Mouse (Mus musculus) left cerebral cortex, postnatal 14 days (tissue): ENCODE measurements at regions not wholly inside any gene's neighbourhood (a gene's known extent, or its start where the extent isn't known, plus 50 kb on each side); places are given as distances from the start of the nearest gene placed in this dataset.

Experiments used
- DNase-seq, 2 experiments: peaks; one replicate each; pipeline ENCODE4 v3.0.0; 2021 to 2022; ENCODE audit warnings: low spot score in 2 of 2, mixed read lengths in 1 of 2
- intact Hi-C: fragments of 180-260 bp; cut with DNase I; formaldehyde crosslinking; loops from one replicate; pipeline ENCODE4 v1.15.1; 2025

DNA sequence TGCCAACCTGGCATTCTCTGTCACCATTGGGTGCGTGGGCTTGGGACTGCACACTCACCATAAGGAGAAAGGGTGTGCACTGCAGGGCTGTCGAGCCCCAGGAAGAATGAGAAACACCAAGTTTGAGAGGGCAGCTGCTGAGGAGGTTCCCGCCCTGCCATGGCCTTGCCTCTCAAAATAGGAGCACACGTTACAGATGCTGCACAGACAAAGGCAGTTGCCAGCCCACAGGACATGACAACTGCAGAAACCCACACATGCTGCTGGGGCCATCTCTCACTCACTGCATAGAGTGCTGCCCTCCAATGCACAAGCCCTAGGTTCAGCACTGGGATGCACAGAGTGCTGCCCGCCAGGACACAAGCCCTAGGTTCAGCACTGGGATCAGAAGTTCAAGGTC lies 61.6 kb upstream of the Pias1 start:
- intact Hi-C loops, result no loop called here
- DNase-seq, result no peak

- intact Hi-C loops, result no loop called here
- DNase-seq, result no peak
Measured at GRCm38 (mm10) chr9:63046981-63047380, 59.3 kb upstream of the Pias1 start.

DNA sequence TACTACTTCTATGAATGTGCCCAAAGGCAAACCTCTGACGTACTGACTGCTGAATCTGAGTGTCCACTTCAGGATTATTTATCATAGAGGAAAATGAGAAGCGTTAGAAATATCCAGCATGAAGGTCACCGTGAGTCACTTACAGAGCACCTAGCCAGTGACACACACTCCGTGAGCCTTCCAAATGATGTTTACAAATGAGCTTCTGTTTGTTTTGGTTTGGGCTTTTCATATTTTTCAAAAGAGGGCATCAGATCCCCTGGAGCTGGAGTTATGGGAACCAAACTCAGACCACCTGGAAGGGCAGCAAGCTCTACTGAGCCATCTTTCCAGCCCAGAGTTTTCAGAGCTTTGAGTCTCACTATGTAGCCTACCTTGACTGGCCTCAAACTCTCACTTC lies 57.8 kb upstream of the Pias1 start:
- intact Hi-C loops, result no loop called here
- DNase-seq, result no peak

DNA sequence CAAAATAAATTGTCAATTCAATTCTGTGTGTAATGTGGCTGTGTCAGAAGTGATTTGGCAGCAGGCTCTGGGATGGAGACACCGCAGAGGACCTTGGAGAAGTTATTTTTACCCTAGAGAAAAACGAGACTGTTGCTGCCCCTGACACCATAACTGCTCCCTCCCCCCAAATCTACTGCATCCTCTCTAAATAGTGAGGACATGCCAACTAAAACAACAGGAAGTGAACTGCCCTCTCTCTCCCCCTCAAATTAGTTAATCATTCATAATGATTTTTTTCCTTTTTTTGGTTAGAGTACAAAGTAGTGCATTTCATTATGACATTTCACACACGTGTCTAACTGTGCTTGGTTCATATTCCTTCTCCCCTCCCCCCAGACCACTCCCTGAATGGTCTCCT lies 55.6 kb upstream of the Pias1 start:
- intact Hi-C loops, result no loop called here
- DNase-seq, result no peak

DNA sequence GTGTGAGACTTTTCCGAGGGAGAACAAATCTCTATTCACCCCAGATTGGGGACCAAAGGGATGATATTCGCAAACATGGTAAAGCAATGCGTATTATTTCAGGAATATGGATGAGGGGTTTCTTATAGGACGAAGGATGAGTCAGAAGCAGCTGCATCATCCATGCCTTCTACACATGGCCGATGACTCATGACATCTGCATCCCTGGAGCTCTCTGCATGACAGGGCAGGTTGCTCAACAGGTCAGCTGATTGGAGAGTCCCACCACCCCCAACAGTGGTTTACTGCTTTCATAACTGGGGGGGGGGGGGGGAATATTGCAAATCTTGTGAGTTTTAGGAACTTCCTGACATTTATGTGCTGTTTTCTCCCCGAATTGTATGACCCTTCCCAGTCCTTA lies 50.3 kb upstream of the Pias1 start:
- intact Hi-C loops, result no loop called here
- no peak for DNase-seq
